Mouse (Mus musculus) frontal cortex, adult 2 months (tissue): Measurements from ENCODE around the gene Ss18l1. TPM values are rescaled to one million over a fixed set of nuclear protein-coding genes. Genes with fewer than 3 reads are reported as not detected.

Experiments
- DNase-seq, 2 experiments: peaks; one replicate each; pipeline ENCODE4 v3.0.0; 2022; ENCODE audit warnings: low spot score in 1 of 2; ENCODE audit errors: extremely low spot score in 1 of 2
- polyA plus RNA-seq: library from polyadenylated mRNA; depleted of rRNA; stranded (reverse); fragments of >200 nt; gene quantifications from 2 replicates; pipeline ENCODE4 v1.2.3, GENCODE M21; 2012

Ss18l1 gene
- polyA plus RNA-seq, 1 experiment: 35.5 TPM

GRCm38 (mm10) chr2:180033956-180034355, 8.4 kb upstream of the Ss18l1 start:
- DNase-seq: no peak

GRCm38 (mm10) chr2:180034753-180035152, 7.6 kb upstream of the Ss18l1 start:
- no peak for DNase-seq

- no peak for DNase-seq
Observed at GRCm38 (mm10) chr2:180040406-180040805, 1.9 kb upstream of the Ss18l1 start.

GRCm38 (mm10) chr2:180041577-180042255, 593 bp upstream of the Ss18l1 start:
- DNase-seq: peak in 1 of 2 experiments; percentile 43

GRCm38 (mm10) chr2:180042858-180043515, 678 bp downstream of the Ss18l1 start:
- DNase-seq: peak in 1 of 2 experiments; percentile 57

- peak in 1 of 2 experiments; percentile 64 for DNase-seq
Observed at GRCm38 (mm10) chr2:180045283-180045682, 3.0 kb downstream of the Ss18l1 start.

GRCm38 (mm10) chr2:180047580-180047979, 5.3 kb downstream of the Ss18l1 start:
- no peak for DNase-seq

- peak in 1 of 2 experiments; percentile 66 for DNase-seq
Observed at GRCm38 (mm10) chr2:180047980-180048635, 5.8 kb downstream of the Ss18l1 start.

GRCm38 (mm10) chr2:180050986-180051385, 8.7 kb downstream of the Ss18l1 start:
- peak; percentile 41 to 91 for DNase-seq

GRCm38 (mm10) chr2:180051986-180052733, 9.9 kb downstream of the Ss18l1 start:
- DNase-seq: peak in 1 of 2 experiments; percentile 33

GRCm38 (mm10) chr2:180053001-180053400, 10.7 kb downstream of the Ss18l1 start:
- no peak for DNase-seq

GRCm38 (mm10) chr2:180063338-180064131, 21.2 kb downstream of the Ss18l1 start:
- no peak for DNase-seq

- no peak for DNase-seq
Observed at GRCm38 (mm10) chr2:180069770-180070480, 27.6 kb downstream of the Ss18l1 start.

GRCm38 (mm10) chr2:180070481-180071453, 28.5 kb downstream of the Ss18l1 start, which contains the start of gene Mtg2:
Gene Mtg2 (plus strand): TSS chr2:180070588.
- peak; percentile 91 to 97 for DNase-seq

- DNase-seq: no peak
Observed at GRCm38 (mm10) chr2:180071671-180072070, 29.4 kb downstream of the Ss18l1 start.

- no peak for DNase-seq
Observed at GRCm38 (mm10) chr2:180072886-180073285, 30.6 kb downstream of the Ss18l1 start.

GRCm38 (mm10) chr2:180077622-180078021, 35.3 kb downstream of the Ss18l1 start:
- no peak for DNase-seq

- DNase-seq: no peak
Observed at GRCm38 (mm10) chr2:180080680-180081079, 38.4 kb downstream of the Ss18l1 start.
